Mouse (Mus musculus) limb, embryonic 11.5 days (tissue): ENCODE measurements around the gene Rassf1. TPM values are rescaled to one million over a fixed set of nuclear protein-coding genes. Genes with fewer than 3 reads are reported as not detected.

Experiments
- ATAC-seq: fragments of 200-750 bp; cut with Nextera tagmentation; 2 replicates; pipeline ENCODE4 v1.8.0; 2017; ENCODE audit warnings: low read depth; ENCODE audit not compliant: insufficient number of reproducible peaks, low FRiP score, low TSS enrichment
- DNase-seq: peaks from one replicate; pipeline ENCODE4 v3.0.0-alpha.2; 2015; ENCODE audit warnings: low spot score
- H3K27ac ChIP-seq: fragments of 300-500 bp; sonication (generic); replicated peaks from 2 replicates; pipeline ENCODE4 v1.5.1; 2014; ENCODE audit warnings: low read depth, mild to moderate bottlenecking, low read length
- H3K27me3 ChIP-seq: fragments of 300-500 bp; sonication (generic); 2 replicates; pipeline ENCODE4 v1.6.1; 2014; ENCODE audit warnings: mild to moderate bottlenecking, low read length, mixed read lengths; ENCODE audit not compliant: control insufficient read depth, insufficient read depth
- H3K36me3 ChIP-seq: fragments of 300-500 bp; sonication (generic); 2 replicates; pipeline ENCODE4 v1.6.1; 2014; ENCODE audit warnings: mild to moderate bottlenecking, low read length, moderate library complexity, mixed read lengths; ENCODE audit not compliant: control insufficient read depth, insufficient read depth
- H3K4me1 ChIP-seq: fragments of 300-500 bp; sonication (generic); 2 replicates; pipeline ENCODE4 v1.6.1; 2014; ENCODE audit warnings: low read length, mixed read lengths; ENCODE audit not compliant: control insufficient read depth, insufficient read depth
- H3K4me2 ChIP-seq: fragments of 300-500 bp; sonication (generic); 2 replicates; pipeline ENCODE4 v1.6.1; 2014; ENCODE audit warnings: low read depth, mild to moderate bottlenecking, moderate library complexity; ENCODE audit not compliant: severe bottlenecking
- H3K4me3 ChIP-seq: fragments of 300-500 bp; sonication (generic); 2 replicates; pipeline ENCODE4 v1.5.1; 2014; ENCODE audit warnings: low read depth, low read length
- H3K9ac ChIP-seq: fragments of 300-500 bp; sonication (generic); 2 replicates; pipeline ENCODE4 v1.6.1; 2014; ENCODE audit warnings: mild to moderate bottlenecking, low read length
- H3K9me3 ChIP-seq: fragments of 300-500 bp; sonication (generic); 2 replicates; pipeline ENCODE4 v1.6.1; 2016; ENCODE audit warnings: low read length; ENCODE audit not compliant: control insufficient read depth
- WGBS: fragments of 180-500 bp; shearing (Covaris S2); extraction: QIAGEN DNeasy Blood & Tissue Kit; methylation state at CpG from one replicate; pipeline ENCODE4 v1.1.7; 2014; 5-methylcytosine and 5-hydroxymethylcytosine counted together
- polyA plus RNA-seq: library from polyadenylated mRNA; unstranded; fragments of >200 nt; fragmentation: Nextera tagmentation; extraction: Ambion mirVana; gene quantifications from 2 replicates; pipeline ENCODE4 v1.2.1, GENCODE M21; 2014

Rassf1 gene
- polyA plus RNA-seq, 1 experiment from 2014 or later = 46.7 TPM

GRCm38 (mm10) chr9:107611456-107612190 lies 60.3 kb downstream of the Rassf1 start:
- H3K27me3 ChIP-seq = no peaks in the 10 kb centered on the region
- H3K4me3 ChIP-seq = no peak overlapping the region
- H3K9me3 ChIP-seq = no peaks in the 10 kb centered on the region
- DNase-seq (no peak), ATAC-seq (peak; percentile 2; the same call in 1 of the 2 replicates)
- peaks cover 17% of the 10 kb centered on the region for H3K36me3 ChIP-seq
- whole genome bisulfite sequencing = 77% methylated on average over 6 of the region's 6 CpGs
- peaks cover 51% of the 10 kb centered on the region for H3K4me1 ChIP-seq
- peak overlapping the region; percentile 67; the same call in 1 of the 2 replicates for H3K4me2 ChIP-seq
- peak overlapping the region; percentile 60 for H3K9ac ChIP-seq
- peak overlapping the region; percentile 84 for H3K27ac ChIP-seq

Other genes starting within 250 kb of the Rassf1 start
- gene Hemk1, start 213.2 kb upstream of the Rassf1 start, polyA plus RNA-seq = 10.0 and 10.1 TPM in 2 replicates
- gene 6430571L13Rik, start 211.0 kb upstream of the Rassf1 start, polyA plus RNA-seq = 0.60 and 0.73 TPM in 2 replicates
- gene Cacna2d2, start 151.9 kb upstream of the Rassf1 start, polyA plus RNA-seq = 0.12 and 0.26 TPM in 2 replicates
- gene Tmem115, start 17.6 kb upstream of the Rassf1 start, polyA plus RNA-seq = 42.8 and 47.9 TPM in 2 replicates
- gene Cyb561d2, start 9.4 kb upstream of the Rassf1 start, polyA plus RNA-seq = 13.1 and 14.1 TPM in 2 replicates
- 36.5 and 40.9 TPM in 2 replicates for gene Nprl2, start 9.3 kb upstream of the Rassf1 start, polyA plus RNA-seq
- gene Zmynd10, start 4.3 kb upstream of the Rassf1 start, polyA plus RNA-seq = 0.79 and 0.95 TPM in 2 replicates
- gene Tusc2, start 11.7 kb downstream of the Rassf1 start, polyA plus RNA-seq = 57.3 and 60.2 TPM in 2 replicates
- gene Hyal2, start 16.4 kb downstream of the Rassf1 start, polyA plus RNA-seq = 143 and 155 TPM in 2 replicates
- 8.0 and 8.4 TPM in 2 replicates for gene Hyal1, start 25.4 kb downstream of the Rassf1 start, polyA plus RNA-seq
- 14.3 and 16.7 TPM in 2 replicates for gene Naa80, start 27.3 kb downstream of the Rassf1 start, polyA plus RNA-seq
- gene Hyal3, start 29.3 kb downstream of the Rassf1 start, polyA plus RNA-seq = 0.54 and 0.57 TPM in 2 replicates
- 47.6 and 49.0 TPM in 2 replicates for gene Ifrd2, start 36.1 kb downstream of the Rassf1 start, polyA plus RNA-seq
- 3.4 and 3.7 TPM in 2 replicates for gene Sema3b, start 57.7 kb downstream of the Rassf1 start, polyA plus RNA-seq
- 336 and 358 TPM in 2 replicates for gene Gnai2, start 83.8 kb downstream of the Rassf1 start, polyA plus RNA-seq
- 3.4 and 4.1 TPM in 2 replicates for gene Slc38a3, start 118.0 kb downstream of the Rassf1 start, polyA plus RNA-seq
- 1.7 and 1.8 TPM in 2 replicates for gene Gnat1, start 128.2 kb downstream of the Rassf1 start, polyA plus RNA-seq
- gene Sema3f, start 158.9 kb downstream of the Rassf1 start, polyA plus RNA-seq = 27.4 and 32.5 TPM in 2 replicates
- gene Rbm5, start 219.4 kb downstream of the Rassf1 start, polyA plus RNA-seq = 179 and 195 TPM in 2 replicates